Mouse (Mus musculus) telencephalon, adult 2 months (tissue): ENCODE data around the gene Tmem109.

Source experiments
- DNase-seq: peaks from one replicate; pipeline ENCODE4 v3.0.0-alpha.2; 2011; ENCODE audit warnings: low read depth, low spot score

The Tmem109 gene

GRCm38 (mm10) chr19:10881426-10882154 lies at the start of gene Tmem109:
Tmem109 (minus strand) TSS chr19:10882001.
- DNase-seq = peak; percentile 96

GRCm38 (mm10) chr19:10930641-10931040 lies 48.8 kb upstream of the Tmem109 start:
- DNase-seq = no peak

GRCm38 (mm10) chr19:10926666-10927065 lies 44.9 kb upstream of the Tmem109 start:
- DNase-seq = no peak

- no peak for DNase-seq
Measured at GRCm38 (mm10) chr19:10926123-10926621, 44.4 kb upstream of the Tmem109 start.

- DNase-seq = no peak
Measured at GRCm38 (mm10) chr19:10924220-10924619, 42.4 kb upstream of the Tmem109 start.

- no peak for DNase-seq
Measured at GRCm38 (mm10) chr19:10921058-10921457, 39.3 kb upstream of the Tmem109 start.

- no peak for DNase-seq
Measured at GRCm38 (mm10) chr19:10920532-10920931, 38.7 kb upstream of the Tmem109 start, which contains the start of gene Zp1. Zp1 (minus strand) TSS chr19:10920632.

- no peak for DNase-seq
Measured at GRCm38 (mm10) chr19:10918321-10918991, 36.7 kb upstream of the Tmem109 start.

GRCm38 (mm10) chr19:10916506-10916905 lies 34.7 kb upstream of the Tmem109 start:
- DNase-seq = no peak

GRCm38 (mm10) chr19:10914870-10915269 lies 33.1 kb upstream of the Tmem109 start:
- no peak for DNase-seq

GRCm38 (mm10) chr19:10914291-10914690 lies 32.5 kb upstream of the Tmem109 start:
- no peak for DNase-seq

- no peak for DNase-seq
Measured at GRCm38 (mm10) chr19:10909087-10909721, 27.4 kb upstream of the Tmem109 start.

- DNase-seq = peak; percentile 26
Measured at GRCm38 (mm10) chr19:10907891-10908290, 26.1 kb upstream of the Tmem109 start.

- DNase-seq = no peak
Measured at GRCm38 (mm10) chr19:10905728-10906000, 23.9 kb upstream of the Tmem109 start.

- no peak for DNase-seq
Measured at GRCm38 (mm10) chr19:10904927-10905727, 23.3 kb upstream of the Tmem109 start.

GRCm38 (mm10) chr19:10904512-10904911 lies 22.7 kb upstream of the Tmem109 start:
- DNase-seq = no peak

- DNase-seq = no peak
Measured at GRCm38 (mm10) chr19:10901046-10901445, 19.2 kb upstream of the Tmem109 start.

- DNase-seq = no peak
Measured at GRCm38 (mm10) chr19:10900315-10900714, 18.5 kb upstream of the Tmem109 start.

GRCm38 (mm10) chr19:10897491-10897890 lies 15.7 kb upstream of the Tmem109 start:
- DNase-seq = no peak

- DNase-seq = no peak
Measured at GRCm38 (mm10) chr19:10896849-10897248, 15.0 kb upstream of the Tmem109 start.

- DNase-seq = no peak
Measured at GRCm38 (mm10) chr19:10895708-10896107, 13.9 kb upstream of the Tmem109 start.

GRCm38 (mm10) chr19:10895016-10895528 lies 13.3 kb upstream of the Tmem109 start, which contains the start of gene Prpf19:
Prpf19 (plus strand) TSS chr19:10895231.
- DNase-seq = peak; percentile 98
